Mouse (Mus musculus) layer of hippocampus, adult 18-20 months (tissue): ENCODE data around the gene Arid3b. TPM values are rescaled to one million over a fixed set of nuclear protein-coding genes. Genes with fewer than 3 reads are reported as not detected.

Experiments used
- DNase-seq, 2 experiments: peaks; one replicate each; pipeline ENCODE4 v3.0.0; 2022; ENCODE audit warnings: low spot score in 2 of 2
- total RNA-seq, 2 experiments: library from RNA; stranded (reverse); gene quantifications; 2 replicates each; pipeline ENCODE4 v1.2.3; 2021

Gene Arid3b
- total RNA-seq, 2 experiments from 2014 or later: 6.7 to 7.4 TPM

DNA sequence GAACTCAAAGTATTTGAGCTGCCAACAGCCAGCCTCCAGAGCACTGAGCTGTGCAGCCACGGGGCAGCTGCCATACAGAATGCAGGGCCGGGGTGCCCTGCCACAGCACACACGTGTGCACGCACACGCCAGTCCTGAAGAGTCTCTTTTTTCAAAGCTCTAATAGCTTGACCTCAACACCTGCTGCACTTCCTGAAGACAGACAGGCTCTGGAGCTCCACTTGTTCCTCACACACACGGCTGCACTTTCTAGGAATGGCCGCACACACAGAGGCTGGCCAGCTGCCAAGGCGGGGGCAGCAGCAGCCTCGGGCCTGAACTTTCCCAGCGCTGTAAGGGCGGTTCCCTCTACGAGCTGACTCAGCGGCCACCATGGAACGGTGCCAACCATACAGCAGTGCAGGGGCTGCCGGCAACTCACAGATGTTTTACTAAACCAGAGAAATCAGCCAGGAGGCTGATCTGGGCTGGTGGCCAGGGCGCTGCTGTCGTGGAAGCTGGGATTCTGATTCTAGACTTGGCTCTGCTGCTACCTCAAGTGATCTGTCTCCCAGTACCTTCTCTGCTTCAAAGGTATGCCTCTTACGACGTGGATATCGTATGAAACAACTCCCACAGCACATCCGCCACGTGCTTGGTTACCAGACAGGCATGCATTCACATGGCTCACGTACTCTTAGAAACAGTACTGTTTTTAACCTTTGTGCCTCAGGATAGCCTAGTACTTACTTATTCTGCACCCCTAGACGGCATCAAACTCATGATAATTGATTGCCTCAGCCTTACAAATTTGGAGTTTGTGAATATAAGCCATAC is 5.1 kb downstream of the Arid3b start:
- DNase-seq: peak; percentile 82 to 84

DNA sequence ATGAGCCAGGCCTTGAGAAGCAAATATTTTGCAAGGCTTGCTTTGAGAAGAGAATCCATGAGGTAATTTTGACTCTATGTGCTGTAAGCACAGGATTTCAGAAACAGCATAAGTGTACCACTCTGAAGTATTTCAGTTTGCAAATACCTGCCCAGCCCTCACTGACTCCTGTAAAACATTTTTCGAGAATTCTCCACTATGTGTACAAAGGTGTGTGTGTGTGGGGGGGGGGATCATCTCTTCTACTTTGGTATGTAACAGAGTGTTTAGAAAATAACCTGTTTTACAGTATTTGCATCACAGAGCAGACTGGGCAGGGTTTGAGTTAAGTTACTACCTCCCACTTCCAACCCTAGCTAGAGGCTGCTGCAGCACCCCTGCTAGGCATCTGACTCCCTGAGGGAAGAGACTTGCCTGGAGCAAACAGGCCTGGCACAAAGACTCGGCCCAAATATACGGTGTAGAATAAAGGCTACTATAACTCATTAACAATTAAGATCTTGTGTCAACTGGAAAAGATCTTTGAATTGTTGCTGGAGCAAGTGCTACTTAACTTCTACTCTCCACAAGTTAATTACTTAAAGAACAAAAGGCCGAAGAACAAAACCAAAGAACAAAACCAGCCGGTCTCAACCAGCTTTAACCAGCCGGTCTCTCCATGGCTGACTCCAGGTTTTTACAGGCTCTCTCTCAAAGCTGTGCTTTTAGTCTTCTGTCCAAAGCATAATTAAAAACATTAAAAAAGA is 6.6 kb downstream of the Arid3b start:
- no peak for DNase-seq

DNA sequence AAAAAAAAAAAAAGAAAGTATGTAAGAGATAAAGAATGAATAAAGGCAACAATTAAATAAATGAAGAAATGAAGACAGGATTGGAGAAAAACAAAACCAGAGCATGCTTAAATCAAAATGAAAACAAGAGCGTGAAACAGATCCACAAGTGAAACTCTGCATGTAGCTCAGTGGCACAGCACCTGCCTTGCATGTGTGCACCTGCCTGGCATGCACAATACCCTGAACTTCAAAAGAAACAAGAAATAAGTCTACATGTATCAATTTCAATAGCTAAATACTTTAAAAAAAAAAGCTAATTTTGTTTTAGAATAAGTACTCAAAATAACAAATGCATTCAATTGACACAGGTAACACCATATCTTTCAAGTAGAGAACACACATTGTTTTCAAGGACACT is 13.2 kb downstream of the Arid3b start:
- no peak for DNase-seq

DNA sequence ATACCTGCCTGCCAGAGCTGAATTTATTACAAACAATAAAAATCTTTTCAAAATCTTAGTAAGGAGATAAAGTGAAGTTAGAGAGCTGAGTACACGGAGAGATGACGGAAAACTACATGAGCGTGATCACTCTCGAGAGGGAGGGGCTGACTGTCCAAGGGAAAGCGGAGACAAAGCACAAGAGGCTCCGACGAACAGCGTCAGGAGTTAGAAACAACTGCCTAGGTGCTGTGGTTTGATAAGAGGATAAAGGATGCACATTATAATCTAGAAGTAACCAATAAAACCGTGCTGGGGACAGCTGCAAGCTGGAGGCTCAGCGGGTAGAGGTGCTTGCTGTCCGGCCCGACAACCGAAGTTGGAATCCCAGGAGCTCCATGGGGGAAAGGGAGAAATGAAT is 13.8 kb downstream of the Arid3b start:
- no peak for DNase-seq

- DNase-seq: no peak
Measured at GRCm38 (mm10) chr9:57820186-57821080, 16.2 kb downstream of the Arid3b start.

- no peak for DNase-seq
Measured at GRCm38 (mm10) chr9:57817220-57817667, 19.3 kb downstream of the Arid3b start.

- no peak for DNase-seq
Measured at GRCm38 (mm10) chr9:57814866-57815265, 21.7 kb downstream of the Arid3b start.

- no peak for DNase-seq
Measured at GRCm38 (mm10) chr9:57814014-57814413, 22.6 kb downstream of the Arid3b start.

- no peak for DNase-seq
Measured at GRCm38 (mm10) chr9:57811793-57812733, 24.5 kb downstream of the Arid3b start.

GRCm38 (mm10) chr9:57810691-57811090 is 25.9 kb downstream of the Arid3b start:
- no peak for DNase-seq

DNA sequence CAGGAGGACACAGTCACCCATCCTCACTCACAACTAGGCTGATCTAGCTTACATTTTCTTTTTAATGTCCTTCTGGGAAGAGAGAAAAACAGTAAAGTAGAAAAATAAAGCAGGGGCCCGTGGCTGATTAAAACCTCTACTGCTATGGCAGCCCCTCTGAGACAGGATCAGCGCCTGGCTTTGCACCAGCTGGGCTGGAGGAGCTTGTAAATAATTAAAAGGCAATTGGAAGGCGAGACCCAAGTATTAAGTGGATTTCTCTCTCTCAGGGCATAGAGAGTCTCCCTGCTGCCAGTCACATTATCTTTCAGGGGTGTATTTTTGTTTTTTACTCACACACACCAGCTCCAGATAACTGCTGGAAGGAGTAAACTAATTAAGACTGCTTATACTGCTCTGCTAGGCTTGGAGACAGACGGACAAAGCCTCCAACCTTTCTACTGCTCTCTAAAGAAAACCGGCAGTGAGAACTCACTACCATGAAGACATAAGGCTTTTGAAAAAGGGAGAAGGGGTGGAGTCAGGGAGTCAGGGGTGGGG is 27.8 kb downstream of the Arid3b start:
- DNase-seq: no peak

DNA sequence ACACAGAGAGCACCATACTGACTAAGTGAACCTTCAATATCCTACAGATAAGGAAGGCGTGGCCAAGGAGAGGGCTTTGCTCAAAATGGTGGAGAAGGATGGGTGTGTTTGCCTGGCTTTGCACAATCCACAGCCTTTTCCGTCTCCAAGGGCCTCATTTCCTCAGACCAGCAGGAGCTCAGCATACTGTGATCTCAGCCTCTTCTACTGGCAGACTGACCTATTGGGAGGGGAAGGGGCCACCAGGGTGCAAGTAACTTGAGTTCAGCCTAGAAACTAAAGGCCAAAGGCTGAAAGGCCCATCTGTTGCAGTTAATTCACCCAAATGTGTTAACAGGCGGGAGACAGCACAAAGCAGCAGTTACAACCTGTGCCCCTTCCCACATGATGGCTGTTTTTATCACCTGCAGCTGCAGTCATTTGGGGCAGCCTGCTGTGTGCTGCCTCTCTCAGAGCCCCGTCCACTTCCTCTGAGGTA is 29.4 kb downstream of the Arid3b start:
- DNase-seq: no peak

GRCm38 (mm10) chr9:57806066-57806481 is 30.5 kb downstream of the Arid3b start:
- DNase-seq: no peak

- DNase-seq: no peak
Measured at GRCm38 (mm10) chr9:57805087-57805737, 31.4 kb downstream of the Arid3b start.

GRCm38 (mm10) chr9:57803839-57804238 is 32.8 kb downstream of the Arid3b start:
- no peak for DNase-seq

DNA sequence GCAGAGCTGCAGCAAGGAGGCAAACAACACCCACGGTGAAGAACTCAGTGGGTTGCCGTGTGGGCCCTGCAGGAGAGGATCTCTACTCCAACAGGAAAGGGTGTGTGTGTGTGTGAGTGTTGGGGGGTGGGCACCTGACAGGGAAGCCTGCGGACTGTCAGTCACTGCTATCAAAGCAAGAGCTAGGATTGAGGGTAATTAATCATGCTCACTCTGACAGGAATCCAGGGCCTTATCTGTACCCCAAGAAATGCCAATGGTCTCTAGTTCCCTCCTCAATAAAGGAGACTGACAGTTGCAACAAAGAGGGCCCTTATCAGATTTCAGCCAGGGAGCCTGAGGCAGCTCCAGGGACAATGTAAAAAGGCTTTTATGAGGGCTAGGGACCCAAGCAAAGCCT is 33.5 kb downstream of the Arid3b start:
- DNase-seq: no peak

DNA sequence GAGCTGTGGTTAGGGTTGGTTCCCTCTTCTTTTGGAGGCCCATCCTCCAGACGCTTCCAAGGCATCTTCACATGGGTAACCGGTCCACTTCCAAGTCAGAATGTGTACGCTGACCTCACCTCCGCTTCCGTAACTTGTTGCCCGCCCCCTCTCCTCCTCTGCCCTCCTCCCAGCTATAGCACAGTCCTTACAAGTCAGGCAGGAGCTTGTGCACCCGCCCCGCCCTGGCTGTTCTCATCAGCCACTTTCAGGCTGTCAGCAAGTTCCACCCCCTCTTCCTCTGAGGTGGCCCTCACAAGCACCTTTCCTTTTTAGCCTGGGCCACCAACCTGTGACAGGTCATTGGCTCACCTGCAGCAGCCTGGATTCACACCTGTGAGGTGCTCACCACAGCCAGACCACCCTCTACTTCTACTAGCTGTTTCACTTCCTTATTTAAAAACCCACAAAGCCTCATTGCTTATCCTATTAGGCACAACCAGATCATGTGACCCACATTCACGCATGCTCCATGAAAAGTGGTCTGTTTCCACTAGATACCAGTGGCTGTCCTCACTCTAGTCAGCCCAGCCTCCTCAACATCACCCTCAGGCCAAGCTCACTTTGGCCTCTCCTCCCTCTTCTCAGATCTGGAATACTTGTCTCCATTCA is 36.1 kb downstream of the Arid3b start:
- DNase-seq: no peak

GRCm38 (mm10) chr9:57798725-57799253 is 37.8 kb downstream of the Arid3b start:
- DNase-seq: no peak

DNA sequence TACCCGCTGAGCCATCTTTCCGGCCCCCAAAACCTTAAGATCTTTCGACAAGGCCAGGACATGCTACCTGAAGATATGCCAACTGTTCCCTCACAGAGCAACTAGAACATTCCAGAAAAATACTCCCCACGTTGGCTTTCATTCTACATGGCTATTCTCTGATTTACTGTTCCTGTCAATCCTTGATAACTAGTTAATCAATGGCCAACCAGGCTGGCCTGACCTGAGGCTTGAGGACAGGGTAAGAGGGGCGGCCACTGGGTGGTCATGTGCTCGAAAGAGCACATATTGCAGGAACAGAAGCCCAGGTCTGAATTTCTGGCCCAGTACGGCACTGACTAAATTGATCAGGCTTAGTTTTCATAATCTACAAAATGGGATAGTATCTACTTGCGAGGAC is 39.1 kb downstream of the Arid3b start:
- no peak for DNase-seq
